Mouse (Mus musculus): Measurements from ENCODE around the gene Lyve1.

The Lyve1 gene

GRCm38 (mm10) chr7:110853611-110854010, 9.4 kb downstream of the Lyve1 start:
- DNase-seq (ENCODE audit: low spot score in 2 of 2): no peak

GRCm38 (mm10) chr7:110851541-110852203, 11.4 kb downstream of the Lyve1 start:
- no peak for DNase-seq (ENCODE audit: low spot score in 2 of 2)

- DNase-seq (ENCODE audit: low spot score in 2 of 2): no peak
Observed at GRCm38 (mm10) chr7:110848371-110848770, 14.7 kb downstream of the Lyve1 start.

GRCm38 (mm10) chr7:110847321-110847720, 15.7 kb downstream of the Lyve1 start:
- DNase-seq (ENCODE audit: low spot score in 2 of 2): no peak

- peak; percentile 89 to 90 for DNase-seq (ENCODE audit: low spot score in 2 of 2)
Observed at GRCm38 (mm10) chr7:110843916-110844874, 18.8 kb downstream of the Lyve1 start, which contains the start of gene Rnf141. Gene Rnf141 (minus strand): TSS chr7:110844457.

- no peak for DNase-seq (ENCODE audit: low spot score in 2 of 2)
Observed at GRCm38 (mm10) chr7:110840332-110840731, 22.7 kb downstream of the Lyve1 start.

GRCm38 (mm10) chr7:110834522-110834921, 28.5 kb downstream of the Lyve1 start:
- no peak for DNase-seq (ENCODE audit: low spot score in 2 of 2)

- no peak for DNase-seq (ENCODE audit: low spot score in 2 of 2)
Observed at GRCm38 (mm10) chr7:110834018-110834417, 29.0 kb downstream of the Lyve1 start.

- no peak for DNase-seq (ENCODE audit: low spot score in 2 of 2)
Observed at GRCm38 (mm10) chr7:110833024-110833423, 30.0 kb downstream of the Lyve1 start.

- no peak for DNase-seq (ENCODE audit: low spot score in 2 of 2)
Observed at GRCm38 (mm10) chr7:110823995-110824953, 38.8 kb downstream of the Lyve1 start.

- DNase-seq (ENCODE audit: low spot score in 2 of 2): no peak
Observed at GRCm38 (mm10) chr7:110823593-110823992, 39.4 kb downstream of the Lyve1 start.

GRCm38 (mm10) chr7:110823076-110823475, 40.0 kb downstream of the Lyve1 start:
- DNase-seq (ENCODE audit: low spot score in 2 of 2): no peak

- no peak for DNase-seq (ENCODE audit: low spot score in 2 of 2)
Observed at GRCm38 (mm10) chr7:110822055-110822454, 41.0 kb downstream of the Lyve1 start.

- DNase-seq (ENCODE audit: low spot score in 2 of 2): no peak
Observed at GRCm38 (mm10) chr7:110821653-110822052, 41.4 kb downstream of the Lyve1 start.

- no peak for DNase-seq (ENCODE audit: low spot score in 2 of 2)
Observed at GRCm38 (mm10) chr7:110821068-110821467, 42.0 kb downstream of the Lyve1 start.

- DNase-seq (ENCODE audit: low spot score in 2 of 2): no peak
Observed at GRCm38 (mm10) chr7:110818787-110819350, 44.2 kb downstream of the Lyve1 start.

GRCm38 (mm10) chr7:110818206-110818605, 44.8 kb downstream of the Lyve1 start:
- DNase-seq (ENCODE audit: low spot score in 2 of 2): no peak

GRCm38 (mm10) chr7:110816037-110816436, 47.0 kb downstream of the Lyve1 start:
- DNase-seq (ENCODE audit: low spot score in 2 of 2): no peak

- no peak for DNase-seq (ENCODE audit: low spot score in 2 of 2)
Observed at GRCm38 (mm10) chr7:110813983-110814382, 49.1 kb downstream of the Lyve1 start.

- DNase-seq (ENCODE audit: low spot score in 2 of 2): no peak
Observed at GRCm38 (mm10) chr7:110811529-110811928, 51.5 kb downstream of the Lyve1 start.

GRCm38 (mm10) chr7:110810995-110811394, 52.0 kb downstream of the Lyve1 start:
- DNase-seq (ENCODE audit: low spot score in 2 of 2): no peak
